Mouse (Mus musculus): ENCODE results near the gene Dzip1l. TPM values are rescaled to one million over a fixed set of nuclear protein-coding genes. Genes with fewer than 3 reads are reported as not detected.
A peak's percentile ranks its signal among the peaks of the same experiment; 100 is the strongest.
"Not testable (repeated sequence)": the region's sequence is repeated elsewhere in the genome, so short reads cannot be mapped to it uniquely, and the experiment has no call there.

Gene Dzip1l
- 5.2 and 8.2 TPM in 2 replicates for polyA plus RNA-seq (2012; rRNA removed)

DNA sequence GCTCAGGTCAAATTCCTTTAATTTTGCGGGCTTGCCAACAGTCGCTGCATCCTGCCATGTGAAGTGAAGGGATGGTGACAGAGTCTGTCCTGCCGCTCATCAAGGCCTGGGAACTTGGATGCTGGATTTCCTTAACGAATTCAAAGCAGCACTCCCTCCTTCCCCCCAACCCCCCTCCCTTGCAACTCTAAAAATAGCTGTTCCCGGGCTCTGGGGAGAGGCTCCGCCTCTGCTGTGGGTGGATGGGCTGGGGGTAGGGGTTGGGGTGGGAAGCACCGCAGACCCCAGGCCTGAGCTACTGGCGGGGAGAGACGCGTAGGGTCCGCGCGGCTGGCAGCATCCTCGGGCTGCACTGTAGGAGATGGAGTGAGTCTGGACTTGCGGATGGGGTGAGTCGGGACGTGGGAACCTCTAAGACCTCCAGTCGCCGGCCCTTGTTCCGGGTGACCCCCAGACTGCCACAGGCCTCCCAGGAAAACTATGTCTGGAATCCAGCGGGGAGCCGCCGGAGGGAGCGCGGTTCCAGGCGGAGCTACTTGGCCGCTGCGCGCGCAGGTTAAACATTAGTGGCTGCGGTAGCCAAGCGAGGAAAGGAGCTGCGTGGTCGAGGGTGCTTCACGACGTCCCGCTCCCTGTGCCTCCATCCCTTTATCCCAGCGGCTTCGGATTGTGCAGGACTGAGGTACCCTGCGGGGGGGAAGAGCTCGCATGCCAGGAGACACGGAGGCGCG, at the start of gene Dzip1l:
Dzip1l (plus strand) TSS at position 216 of the 731 bp plus-strand sequence.
- peak; percentile 92 for DNase-seq (ENCODE audit: low read depth)
- TF ChIP-seq CTCF (IDR thresholded peaks at IDR 0.05; ENCODE audit: borderline replicate concordance, extremely low read depth, insufficient read depth, insufficient read length) (no peak), POLR2A (IDR thresholded peaks at IDR 0.05; ENCODE audit: borderline replicate concordance, extremely low read depth, insufficient read depth, insufficient read length, poor library complexity, severe bottlenecking) (peak; percentile 16; the same call in 1 of the 2 replicates)

DNA sequence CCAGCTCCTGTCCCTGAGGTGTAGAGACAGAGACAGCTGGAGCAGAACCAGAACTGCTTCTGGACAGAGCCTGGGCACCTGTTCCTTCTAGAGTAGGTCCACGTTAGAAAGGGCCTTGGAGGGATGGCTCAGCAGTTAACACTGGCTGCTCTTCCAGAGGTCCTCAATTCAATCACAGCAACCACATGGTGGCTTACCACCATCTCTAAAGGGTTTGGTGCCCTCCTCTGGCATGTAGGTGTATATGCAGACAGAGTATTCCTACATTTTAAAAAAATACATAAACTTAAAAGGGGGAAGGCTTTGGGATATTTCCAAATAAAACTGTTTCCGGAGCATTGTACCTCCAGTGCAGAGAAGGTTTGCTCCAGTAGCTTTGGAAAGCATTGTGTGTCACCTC, 48.6 kb upstream of the Dzip1l start:
- DNase-seq (ENCODE audit: low read depth): peak; percentile 80
- TF ChIP-seq POLR2A (IDR thresholded peaks at IDR 0.05; ENCODE audit: borderline replicate concordance, extremely low read depth, insufficient read depth, insufficient read length, poor library complexity, severe bottlenecking) (no peak), CTCF (IDR thresholded peaks at IDR 0.05; ENCODE audit: borderline replicate concordance, extremely low read depth, insufficient read depth, insufficient read length) (peak; percentile 56; the same call in 1 of the 2 replicates)

DNA sequence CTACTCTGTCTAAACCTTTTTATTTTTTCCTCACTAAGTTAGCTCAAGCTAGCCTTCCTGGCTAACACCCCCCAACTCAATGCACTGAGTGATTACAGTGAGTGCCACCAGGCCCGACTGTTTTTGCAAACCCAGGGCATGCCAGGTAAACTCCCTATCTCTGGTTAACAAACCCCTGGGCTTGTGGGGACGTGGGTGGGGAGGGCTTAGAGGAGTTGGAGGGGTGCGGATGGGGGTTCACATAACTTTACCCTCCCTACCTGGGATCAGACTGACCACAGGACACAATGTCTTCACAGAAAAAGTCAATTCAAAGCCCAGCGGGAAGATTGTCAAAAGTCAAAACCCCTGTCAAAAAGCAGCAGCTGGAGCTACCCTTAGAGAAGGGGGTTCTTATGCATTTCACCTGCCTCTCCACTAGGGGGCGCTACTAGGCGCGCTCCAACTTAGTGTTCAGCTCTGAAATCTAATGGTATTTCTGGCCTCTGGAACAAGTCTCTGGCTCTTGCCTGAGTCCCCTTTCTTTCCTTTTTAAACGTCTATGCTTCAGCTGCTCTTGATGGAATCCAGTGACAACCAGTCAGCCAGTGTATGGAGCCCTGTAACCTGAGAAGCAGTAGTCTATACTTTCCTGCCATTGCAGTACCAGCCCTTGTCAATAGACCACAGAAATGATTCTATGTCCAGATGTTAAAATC, 41.6 kb upstream of the Dzip1l start:
- peak; percentile 55 for DNase-seq (ENCODE audit: low read depth)
- TF ChIP-seq POLR2A (IDR thresholded peaks at IDR 0.05; ENCODE audit: borderline replicate concordance, extremely low read depth, insufficient read depth, insufficient read length, poor library complexity, severe bottlenecking) (no peak), CTCF (IDR thresholded peaks at IDR 0.05; ENCODE audit: borderline replicate concordance, extremely low read depth, insufficient read depth, insufficient read length) (peak; percentile 85; the same call in 1 of the 2 replicates)

DNA sequence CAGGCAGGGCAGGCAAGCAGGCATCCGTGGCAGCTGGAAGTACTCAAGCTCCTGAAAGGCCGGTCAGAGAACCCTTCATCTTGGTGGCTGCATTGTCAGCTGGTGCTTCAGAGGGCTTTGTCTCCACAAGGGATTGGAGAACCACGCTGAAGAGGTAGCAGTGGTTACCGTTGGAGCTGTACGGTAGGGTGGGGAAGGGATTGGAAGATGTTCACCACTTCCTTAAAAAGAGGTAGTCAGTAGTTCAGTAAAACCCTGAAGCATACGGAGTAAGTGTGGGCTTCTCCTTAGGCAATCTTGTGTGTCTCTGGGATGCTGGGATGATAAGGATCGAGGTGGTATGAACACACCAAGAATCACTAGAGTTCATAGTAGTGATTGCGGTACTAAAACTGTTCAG, 38.2 kb upstream of the Dzip1l start:
- TF ChIP-seq POLR2A (IDR thresholded peaks at IDR 0.05; ENCODE audit: borderline replicate concordance, extremely low read depth, insufficient read depth, insufficient read length, poor library complexity, severe bottlenecking) (no peak), CTCF (IDR thresholded peaks at IDR 0.05; ENCODE audit: borderline replicate concordance, extremely low read depth, insufficient read depth, insufficient read length) (no peak)

DNA sequence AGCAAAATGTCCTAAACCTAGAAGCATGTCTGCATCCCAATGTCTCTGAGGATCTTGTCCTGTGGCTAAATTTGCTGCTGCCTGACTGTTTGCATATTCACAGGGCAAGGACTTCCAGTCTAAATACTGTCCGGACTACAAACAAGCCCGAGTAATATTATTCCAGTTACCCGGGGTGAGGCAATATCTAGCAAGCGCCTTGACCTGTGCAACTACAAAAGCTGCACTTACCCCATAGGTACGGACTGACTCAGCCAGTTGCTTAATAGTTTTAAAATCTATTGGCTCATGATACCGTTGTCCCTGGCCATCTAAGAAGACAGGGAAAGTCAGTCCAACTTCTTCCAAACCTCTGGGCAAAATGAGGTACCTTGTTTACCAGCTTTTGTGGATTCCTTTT, 30.2 kb upstream of the Dzip1l start:
- not testable (repeated sequence) for DNase-seq (ENCODE audit: low read depth)

More for the DNA sequence above, 38.2 kb upstream of the Dzip1l start:
- DNase-seq (ENCODE audit: low read depth): no peak

DNA sequence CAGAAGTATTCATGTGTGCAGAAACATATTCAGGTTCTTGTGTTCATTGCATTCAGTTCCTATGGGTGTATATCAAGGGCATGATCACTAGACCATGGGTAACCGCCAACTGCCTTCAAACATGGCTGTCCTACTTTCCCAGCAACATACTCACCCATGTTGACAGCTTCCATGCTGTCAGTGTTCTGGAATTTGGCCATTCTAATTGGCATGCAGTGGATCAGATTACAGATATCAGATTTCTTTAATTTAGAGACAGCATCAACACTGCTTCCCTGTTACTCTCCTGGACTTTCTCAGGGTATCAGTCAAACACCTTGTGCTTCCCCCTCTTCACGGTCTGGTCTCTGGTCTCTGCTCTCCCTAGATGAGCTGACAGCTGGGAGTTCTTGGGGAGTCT, 25.7 kb upstream of the Dzip1l start:
- TF ChIP-seq POLR2A (IDR thresholded peaks at IDR 0.05; ENCODE audit: borderline replicate concordance, extremely low read depth, insufficient read depth, insufficient read length, poor library complexity, severe bottlenecking) (no peak), CTCF (IDR thresholded peaks at IDR 0.05; ENCODE audit: borderline replicate concordance, extremely low read depth, insufficient read depth, insufficient read length) (no peak)
- DNase-seq (ENCODE audit: low read depth): no peak

DNA sequence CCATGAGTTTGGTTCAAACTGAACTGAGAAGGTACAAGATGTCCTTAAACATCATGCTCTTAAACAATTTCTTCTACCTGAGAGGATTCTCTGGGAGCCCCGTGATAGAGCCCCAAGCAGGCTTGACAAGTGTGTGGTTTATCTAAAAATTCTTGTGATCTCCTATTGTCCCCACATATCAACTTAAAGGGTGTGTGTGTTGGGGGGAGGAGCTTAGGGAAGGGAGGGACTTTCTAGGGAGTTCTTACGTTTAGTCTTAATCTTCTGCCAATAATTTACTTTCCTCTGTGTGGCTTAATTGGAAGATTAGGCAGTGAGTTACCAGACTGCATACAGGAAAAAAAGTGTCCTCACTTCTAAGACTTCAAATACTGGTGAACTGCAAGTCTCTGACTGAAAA, 17.1 kb upstream of the Dzip1l start, which contains the start of gene A4gnt:
A4gnt (plus strand) TSS at position 301 of the 400 bp plus-strand sequence.
- DNase-seq (ENCODE audit: low read depth): no peak
- TF ChIP-seq CTCF (IDR thresholded peaks at IDR 0.05; ENCODE audit: borderline replicate concordance, extremely low read depth, insufficient read depth, insufficient read length) (no peak), POLR2A (IDR thresholded peaks at IDR 0.05; ENCODE audit: borderline replicate concordance, extremely low read depth, insufficient read depth, insufficient read length, poor library complexity, severe bottlenecking) (no peak)

DNA sequence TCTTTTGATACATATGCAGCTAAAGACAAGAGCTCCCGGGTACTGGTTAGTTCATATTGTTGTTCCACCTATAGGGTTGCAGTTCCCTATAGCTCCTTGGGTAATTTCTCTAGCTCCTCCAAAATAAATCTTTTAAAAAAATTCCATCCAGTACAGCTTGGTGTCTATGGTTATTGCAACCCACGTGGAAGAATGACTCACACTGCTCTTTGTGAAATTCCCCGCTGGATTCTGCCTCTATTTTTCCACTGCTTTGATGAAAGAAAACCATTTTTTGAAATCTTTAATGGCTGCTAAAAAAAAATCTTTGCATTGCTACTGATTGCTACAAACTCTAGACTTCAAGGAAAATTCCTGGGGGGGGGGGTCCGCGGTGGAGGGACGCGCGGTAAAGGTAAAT, 9.6 kb upstream of the Dzip1l start:
- no peak for TF ChIP-seq POLR2A (IDR thresholded peaks at IDR 0.05; ENCODE audit: borderline replicate concordance, extremely low read depth, insufficient read depth, insufficient read length, poor library complexity, severe bottlenecking)
- TF ChIP-seq CTCF (IDR thresholded peaks at IDR 0.05; ENCODE audit: borderline replicate concordance, extremely low read depth, insufficient read depth, insufficient read length): no peak
- DNase-seq (ENCODE audit: low read depth): no peak

DNA sequence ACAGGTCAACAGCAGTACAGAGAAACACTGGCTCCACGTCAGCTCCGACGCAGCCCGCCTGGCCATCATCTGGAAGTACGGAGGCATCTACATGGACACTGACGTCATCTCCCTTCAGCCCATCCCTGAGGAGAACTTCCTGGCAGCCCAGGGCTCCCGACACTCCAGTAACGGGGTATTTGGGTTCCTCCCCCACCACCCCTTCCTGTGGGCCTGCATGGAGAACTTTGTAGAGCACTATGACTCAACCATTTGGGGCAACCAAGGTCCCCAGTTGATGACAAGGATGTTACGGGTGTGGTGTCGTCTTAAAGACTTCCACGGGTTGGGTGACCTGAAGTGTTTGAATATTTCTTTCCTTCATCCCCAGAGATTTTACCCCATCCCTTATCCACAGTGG, 9.1 kb upstream of the Dzip1l start:
- no peak for DNase-seq (ENCODE audit: low read depth)
- TF ChIP-seq CTCF (IDR thresholded peaks at IDR 0.05; ENCODE audit: borderline replicate concordance, extremely low read depth, insufficient read depth, insufficient read length) (no peak), POLR2A (IDR thresholded peaks at IDR 0.05; ENCODE audit: borderline replicate concordance, extremely low read depth, insufficient read depth, insufficient read length, poor library complexity, severe bottlenecking) (no peak)

DNA sequence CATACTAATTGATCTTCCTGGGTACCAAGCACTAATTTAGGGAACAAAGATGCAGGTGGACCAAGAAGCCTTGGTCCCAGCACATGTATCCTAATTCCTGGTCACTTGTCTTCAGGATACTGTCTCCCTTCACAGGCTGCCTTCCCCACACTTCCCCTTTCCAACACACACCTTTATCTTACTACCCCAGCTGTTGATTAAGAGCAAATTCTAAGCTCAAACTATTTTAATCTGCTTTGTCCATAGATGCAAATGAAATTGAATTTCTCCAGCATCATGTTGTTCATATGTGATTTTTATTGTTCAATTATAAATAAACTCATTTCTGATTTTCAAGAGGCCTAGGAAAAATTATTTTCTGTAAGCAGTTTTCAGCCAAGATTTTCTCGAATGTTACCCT, 7.3 kb upstream of the Dzip1l start:
- DNase-seq (ENCODE audit: low read depth): no peak
- TF ChIP-seq CTCF (IDR thresholded peaks at IDR 0.05; ENCODE audit: borderline replicate concordance, extremely low read depth, insufficient read depth, insufficient read length) (no peak), POLR2A (IDR thresholded peaks at IDR 0.05; ENCODE audit: borderline replicate concordance, extremely low read depth, insufficient read depth, insufficient read length, poor library complexity, severe bottlenecking) (no peak)

DNA sequence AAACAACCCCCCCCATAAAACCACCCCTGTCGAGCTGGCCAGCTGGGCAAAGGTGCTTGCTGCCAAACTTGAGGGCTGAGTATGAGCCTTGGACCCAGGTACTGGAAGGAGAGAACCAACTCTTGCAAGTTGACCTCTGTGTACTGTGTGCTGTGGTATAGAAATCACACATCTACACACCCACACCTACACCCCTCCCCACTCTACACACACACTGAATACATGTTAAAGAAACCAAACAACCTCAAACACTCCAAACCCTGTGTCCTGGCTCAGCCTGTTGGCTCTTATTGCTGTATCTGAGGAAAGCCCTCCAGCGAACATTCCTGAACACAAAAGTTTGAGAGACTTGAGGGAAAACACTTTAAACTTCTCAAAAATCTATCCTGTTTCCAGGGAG, 6.3 kb upstream of the Dzip1l start:
- TF ChIP-seq CTCF (IDR thresholded peaks at IDR 0.05; ENCODE audit: borderline replicate concordance, extremely low read depth, insufficient read depth, insufficient read length): no peak
- TF ChIP-seq POLR2A (IDR thresholded peaks at IDR 0.05; ENCODE audit: borderline replicate concordance, extremely low read depth, insufficient read depth, insufficient read length, poor library complexity, severe bottlenecking): no peak
- peak; percentile 7 for DNase-seq (ENCODE audit: low read depth)

DNA sequence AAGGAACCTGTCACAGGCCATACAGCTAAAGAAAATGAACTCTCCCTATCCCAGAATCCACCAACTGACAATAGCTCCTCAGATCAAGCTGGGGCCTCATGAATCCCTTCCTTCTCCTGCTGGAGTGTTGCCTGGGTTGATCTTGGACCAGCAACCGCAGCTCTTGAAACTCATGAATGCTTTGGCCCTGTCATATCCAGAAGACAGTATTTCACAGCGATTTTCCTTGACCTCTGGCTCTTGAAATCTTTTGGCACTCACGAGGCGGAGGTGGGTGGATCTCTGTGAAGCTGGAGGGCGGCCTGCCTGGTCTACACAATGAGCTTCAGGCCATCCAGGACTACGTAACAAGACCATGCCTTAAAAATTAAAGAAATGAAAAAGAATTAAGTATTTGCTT, 5.2 kb upstream of the Dzip1l start:
- TF ChIP-seq CTCF (IDR thresholded peaks at IDR 0.05; ENCODE audit: borderline replicate concordance, extremely low read depth, insufficient read depth, insufficient read length) (no peak), POLR2A (IDR thresholded peaks at IDR 0.05; ENCODE audit: borderline replicate concordance, extremely low read depth, insufficient read depth, insufficient read length, poor library complexity, severe bottlenecking) (no peak)
- DNase-seq (ENCODE audit: low read depth): no peak

Data from brain, embryonic 14.5 days (tissue).